Mouse (Mus musculus): Measurements from ENCODE around the gene Kctd14.

DNA sequence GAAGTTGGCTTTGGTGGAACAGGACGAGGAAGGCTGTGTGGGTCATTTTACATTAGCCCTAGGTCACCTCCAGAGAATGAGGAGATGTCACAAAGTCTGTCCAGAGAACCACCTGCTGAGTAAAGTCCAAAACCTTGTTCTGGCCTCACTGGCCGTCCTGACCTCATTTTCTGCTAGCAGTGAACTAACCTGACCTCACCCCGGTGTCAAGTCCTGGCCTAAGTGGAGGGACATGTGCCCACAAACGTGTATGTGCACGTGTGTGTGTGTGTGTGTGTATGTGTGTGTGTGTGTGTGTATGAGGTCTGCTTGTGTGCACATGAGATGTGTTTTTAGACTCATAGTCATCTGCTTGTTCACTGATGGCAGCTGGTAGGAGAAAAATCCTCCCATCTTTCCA lies 27.4 kb upstream of the Kctd14 start:
- no peak for TF ChIP-seq CTCF (IDR thresholded peaks at IDR 0.05; ENCODE audit: insufficient read depth, low read depth, low read length)
- TF ChIP-seq POLR2A (IDR thresholded peaks at IDR 0.05; ENCODE audit: insufficient read depth, low read depth, low read length) = no peak
